7 mouse cellular contexts compared by ENCODE assay signal in genomic region chr13:47666956-47667701, GRCm38 (mm10).
A peak's percentile ranks its signal among the peaks of the same experiment; 100 is the strongest.
DNase-seq lines count a peak whose midpoint lies in the region; ATAC-seq and TF ChIP-seq lines count a peak whose summit lies in the region.

No protein-coding gene starts in this region.

- intact Hi-C loops in left cerebral cortex, postnatal 25 days (cut with DNase I) = loop anchor here (2.0 to 5.0 kb wide), 3 partner anchors 320 to 795 kb away; no protein-coding TSS in a partner anchor

- ATAC-seq in embryonic facial prominence, embryonic 12.5 days (ENCODE audit: insufficient number of reproducible peaks, insufficient read depth, low FRiP score, low TSS enrichment) = no peak
- peak; percentile 58; the same call in 1 of the 2 replicates for ATAC-seq in midbrain, embryonic 14.5 days (ENCODE audit: low FRiP score, low TSS enrichment)
- peak; percentile 35; the same call in 1 of the 2 replicates for ATAC-seq in stomach, embryonic 15.5 days (ENCODE audit: insufficient read depth, low FRiP score, low read depth)

- no peak for TF ChIP-seq POLR2A in bone marrow macrophage, adult 2 months (IDR thresholded peaks at IDR 0.05; ENCODE audit: borderline replicate concordance, low read depth, low read length)

- H3K9me3 ChIP-seq in embryonic facial prominence, embryonic 12.5 days = no peaks in the 10 kb centered on the region
- H3K9me3 ChIP-seq in midbrain, embryonic 14.5 days (ENCODE audit: control insufficient read depth, low read length) = peaks cover 3% of the 10 kb centered on the region; the same call in 1 of the 2 replicates
- H3K9me3 ChIP-seq in stomach, embryonic 15.5 days = no peaks in the 10 kb centered on the region

- peak overlapping the region; percentile 12; the same call in 1 of the 2 replicates for H3K4me2 ChIP-seq in embryonic facial prominence, embryonic 12.5 days (replicated peaks)
- peak overlapping the region; percentile 39 for H3K4me2 ChIP-seq in midbrain, embryonic 14.5 days (ENCODE audit: low read length)
- peak overlapping the region; percentile 9; the same call in 1 of the 2 replicates for H3K4me2 ChIP-seq in stomach, embryonic 15.5 days

- H3K4me3 ChIP-seq in bone marrow macrophage, adult 2 months (ENCODE audit: insufficient read depth, low read length) = no peak overlapping the region
- H3K4me3 ChIP-seq in embryonic facial prominence, embryonic 12.5 days = no peak overlapping the region
- no peak overlapping the region for H3K4me3 ChIP-seq in midbrain, embryonic 14.5 days (replicated peaks; ENCODE audit: low read depth, low read length)
- H3K4me3 ChIP-seq in stomach, embryonic 15.5 days (replicated peaks) = no peak overlapping the region

- peaks cover 2% of the 10 kb centered on the region; the same call in 1 of the 2 replicates for H3K27me3 ChIP-seq in embryonic facial prominence, embryonic 12.5 days
- H3K27me3 ChIP-seq in midbrain, embryonic 14.5 days (ENCODE audit: control insufficient read depth, insufficient read depth, low read length) = no peaks in the 10 kb centered on the region
- no peaks in the 10 kb centered on the region for H3K27me3 ChIP-seq in stomach, embryonic 15.5 days (replicated peaks)

- no peak overlapping the region for H3K9ac ChIP-seq in embryonic facial prominence, embryonic 12.5 days
- no peak overlapping the region for H3K9ac ChIP-seq in midbrain, embryonic 14.5 days (replicated peaks; ENCODE audit: low read length)
- no peak overlapping the region for H3K9ac ChIP-seq in stomach, embryonic 15.5 days

- peak; percentile 33; the same call in 1 of the 2 replicates for TF ChIP-seq CTCF in bone marrow macrophage, adult 2 months (IDR thresholded peaks at IDR 0.05; ENCODE audit: low read depth, low read length)

- no peaks in the 10 kb centered on the region for H3K4me1 ChIP-seq in bone marrow macrophage, adult 2 months (ENCODE audit: control insufficient read depth, insufficient read depth, low read length)
- 0 out of 2 replicates have a peak, but pooled peaks cover 4% of the 10 kb centered on the region for H3K4me1 ChIP-seq in embryonic facial prominence, embryonic 12.5 days
- peaks cover 10% of the 10 kb centered on the region for H3K4me1 ChIP-seq in midbrain, embryonic 14.5 days (ENCODE audit: control insufficient read depth, insufficient read depth, low read length)
- H3K4me1 ChIP-seq in stomach, embryonic 15.5 days = no peaks in the 10 kb centered on the region

- H3K27ac ChIP-seq in bone marrow macrophage, adult 2 months (ENCODE audit: insufficient read depth, low read depth, low read length) = no peak overlapping the region
- no peak overlapping the region for H3K27ac ChIP-seq in embryonic facial prominence, embryonic 12.5 days
- H3K27ac ChIP-seq in midbrain, embryonic 14.5 days (replicated peaks; ENCODE audit: low read depth, low read length) = peak overlapping the region; percentile 64
- peak overlapping the region; percentile 40; the same call in 1 of the 2 replicates for H3K27ac ChIP-seq in stomach, embryonic 15.5 days

- 29% methylated on average over 13 of the region's 13 CpGs for WGBS in embryonic facial prominence, embryonic 12.5 days
- WGBS in midbrain, embryonic 14.5 days = 23% methylated on average over 13 of the region's 13 CpGs
- 23% methylated on average over 13 of the region's 13 CpGs for WGBS in stomach, embryonic 15.5 days

- peak; percentile 97 for DNase-seq in heart, adult 11 months
- DNase-seq in kidney, adult 11 months = peak; percentile 79
- peak; percentile 88 for DNase-seq in left cerebral cortex, postnatal 25 days (ENCODE audit: low spot score in 2 of 2)
- peak; percentile 97 for DNase-seq in midbrain, embryonic 14.5 days

- no peaks in the 10 kb centered on the region for H3K36me3 ChIP-seq in embryonic facial prominence, embryonic 12.5 days
- no peaks in the 10 kb centered on the region for H3K36me3 ChIP-seq in midbrain, embryonic 14.5 days (ENCODE audit: control insufficient read depth, insufficient read depth, low read length)
- H3K36me3 ChIP-seq in stomach, embryonic 15.5 days = no peaks in the 10 kb centered on the region

Comparison
In these comparisons a context has a peak if more than half of its experiments do, and no peak if none do; other contexts are left out.
1. H3K27ac ChIP-seq: peak in midbrain, embryonic 14.5 days (single experiment) and stomach, embryonic 15.5 days (single experiment); none in bone marrow macrophage, adult 2 months (single experiment) and embryonic facial prominence, embryonic 12.5 days (single experiment).
2. Peak in every context shown above with its lines, with median percentiles within 50 percentile points of each other: H3K4me2 ChIP-seq and DNase-seq.